In the genomic region with DNA sequence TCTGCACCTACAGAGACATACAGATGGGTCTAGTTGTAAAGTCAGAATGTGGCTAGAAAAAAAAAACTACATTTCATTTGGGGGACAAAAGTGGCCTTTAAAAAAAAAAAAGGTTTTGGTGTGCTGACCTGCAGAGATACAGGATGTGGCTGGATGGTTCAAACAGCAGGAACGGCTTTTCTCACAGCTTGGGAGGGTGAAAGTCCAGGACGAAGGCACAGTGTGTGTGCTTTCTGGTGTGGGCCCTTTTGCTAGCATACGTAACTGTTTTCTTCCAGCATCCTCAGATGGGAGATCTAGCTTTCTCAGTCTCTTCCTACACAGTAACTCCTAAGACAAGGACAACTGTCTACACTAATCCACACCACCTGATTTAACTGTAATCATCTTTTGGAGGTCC, we compare ENCODE assay signal across 22 mouse cellular contexts.
"Had no signal": no experiment of that assay in that cellular context is flagged by ENCODE, and none has a peak within 500 bp of the region (broad histone marks: within the 10 kb centered on the region; RNA-seq: fewer than 3 reads in every experiment).

No protein-coding gene starts in this region.

- H3K9me3 ChIP-seq: limb, embryonic 12.5 days; limb, embryonic 15.5 days; midbrain, embryonic 10.5 days; midbrain, embryonic 13.5 days; neural tube, embryonic 13.5 days; stomach, embryonic 15.5 days had no signal

- DNase-seq: kidney, adult 11 months; kidney, postnatal 4 days; left cerebral cortex, postnatal 4 days; liver, postnatal 0 days; lung, embryonic 14.5 days; retina, postnatal 1 day; right cerebral cortex, postnatal 25 days; spleen, adult 18-20 months; thymus, postnatal 25 days had no signal

- H3K4me1 ChIP-seq: limb, embryonic 12.5 days; stomach, embryonic 15.5 days had no signal

- H3K27me3 ChIP-seq: limb, embryonic 12.5 days; limb, embryonic 15.5 days; midbrain, embryonic 13.5 days; neural tube, embryonic 13.5 days; stomach, embryonic 15.5 days had no signal

- H3K36me3 ChIP-seq: limb, embryonic 12.5 days; limb, embryonic 15.5 days; midbrain, embryonic 10.5 days; midbrain, embryonic 13.5 days; neural tube, embryonic 13.5 days; stomach, embryonic 15.5 days had no signal

- H3K9ac ChIP-seq: limb, embryonic 12.5 days; limb, embryonic 15.5 days; liver, embryonic 14.5 days; liver, postnatal 0 days; lung, embryonic 14.5 days; midbrain, embryonic 13.5 days; neural tube, embryonic 13.5 days; stomach, embryonic 15.5 days had no signal

- H3K4me2 ChIP-seq: limb, embryonic 12.5 days; limb, embryonic 15.5 days; liver, embryonic 11.5 days; lung, embryonic 14.5 days; midbrain, embryonic 13.5 days; neural tube, embryonic 13.5 days; stomach, embryonic 15.5 days had no signal

- H3K27ac ChIP-seq: limb, embryonic 12.5 days; limb, embryonic 15.5 days; liver, embryonic 14.5 days; midbrain, embryonic 10.5 days; midbrain, embryonic 13.5 days; neural tube, embryonic 13.5 days; stomach, embryonic 15.5 days had no signal

- H3K4me3 ChIP-seq: limb, embryonic 12.5 days; limb, embryonic 15.5 days; megakaryocyte, embryonic 14.5 days; midbrain, embryonic 10.5 days; midbrain, embryonic 13.5 days; myocyte; neural tube, embryonic 13.5 days; stomach, embryonic 15.5 days had no signal

- ATAC-seq: inflammation-experienced regulatory T-cells, adult 6 months; liver, postnatal 0 days; lung, postnatal 0 days; midbrain, embryonic 13.5 days; midbrain, embryonic 16.5 days had no signal
